Mouse (Mus musculus): ENCODE measurements around the gene Rnf121.

The Rnf121 gene

GRCm38 (mm10) chr7:102065046-102065891, at the start of gene Rnf121, which contains the start of the genes Xndc1 and Xntrpc:
Rnf121 (minus strand) TSS chr7:102065469.
Xndc1 (plus strand) TSS chr7:102065511.
Xntrpc (plus strand) TSS chr7:102065713.
- peak; percentile 91 for DNase-seq (ENCODE audit: low spot score)

- no peak for DNase-seq (ENCODE audit: low spot score)
Observed at GRCm38 (mm10) chr7:102113151-102113729, 48.0 kb upstream of the Rnf121 start.

GRCm38 (mm10) chr7:102109746-102110145, 44.5 kb upstream of the Rnf121 start:
- no peak for DNase-seq (ENCODE audit: low spot score)

GRCm38 (mm10) chr7:102109171-102109570, 43.9 kb upstream of the Rnf121 start, which contains the start of gene Art5:
Art5 (minus strand) TSS chr7:102109489.
- no peak for DNase-seq (ENCODE audit: low spot score)

GRCm38 (mm10) chr7:102108206-102108605, 42.9 kb upstream of the Rnf121 start:
- no peak for DNase-seq (ENCODE audit: low spot score)

- peak; percentile 27 for DNase-seq (ENCODE audit: low spot score)
Observed at GRCm38 (mm10) chr7:102106700-102107141, 41.5 kb upstream of the Rnf121 start.

GRCm38 (mm10) chr7:102104126-102104525, 38.9 kb upstream of the Rnf121 start:
- DNase-seq (ENCODE audit: low spot score), result no peak

- DNase-seq (ENCODE audit: low spot score), result no peak
Observed at GRCm38 (mm10) chr7:102103555-102103954, 38.3 kb upstream of the Rnf121 start.

- no peak for DNase-seq (ENCODE audit: low spot score)
Observed at GRCm38 (mm10) chr7:102102696-102103095, 37.4 kb upstream of the Rnf121 start.

- no peak for DNase-seq (ENCODE audit: low spot score)
Observed at GRCm38 (mm10) chr7:102102241-102102640, 37.0 kb upstream of the Rnf121 start.

GRCm38 (mm10) chr7:102101487-102101886, 36.2 kb upstream of the Rnf121 start, which contains the start of gene Art1:
Art1 (plus strand) TSS chr7:102101743.
- no peak for DNase-seq (ENCODE audit: low spot score)

GRCm38 (mm10) chr7:102100868-102101267, 35.6 kb upstream of the Rnf121 start:
- no peak for DNase-seq (ENCODE audit: low spot score)

- no peak for DNase-seq (ENCODE audit: low spot score)
Observed at GRCm38 (mm10) chr7:102099760-102100661, 34.7 kb upstream of the Rnf121 start.

GRCm38 (mm10) chr7:102087336-102087735, 22.1 kb upstream of the Rnf121 start:
- no peak for DNase-seq (ENCODE audit: low spot score)

- no peak for DNase-seq (ENCODE audit: low spot score)
Observed at GRCm38 (mm10) chr7:102084041-102084696, 18.9 kb upstream of the Rnf121 start.

GRCm38 (mm10) chr7:102082816-102083215, 17.5 kb upstream of the Rnf121 start, which contains the start of gene Trpc2:
Trpc2 (plus strand) TSS chr7:102083116.
- no peak for DNase-seq (ENCODE audit: low spot score)

GRCm38 (mm10) chr7:102081784-102082183, 16.5 kb upstream of the Rnf121 start:
- DNase-seq (ENCODE audit: low spot score), result no peak

- DNase-seq (ENCODE audit: low spot score), result no peak
Observed at GRCm38 (mm10) chr7:102080311-102080710, 15.0 kb upstream of the Rnf121 start.

GRCm38 (mm10) chr7:102078517-102078916, 13.2 kb upstream of the Rnf121 start:
- DNase-seq (ENCODE audit: low spot score), result no peak

GRCm38 (mm10) chr7:102076714-102077296, 11.5 kb upstream of the Rnf121 start:
- DNase-seq (ENCODE audit: low spot score), result no peak

GRCm38 (mm10) chr7:102066363-102066762, 1.1 kb upstream of the Rnf121 start:
- DNase-seq (ENCODE audit: low spot score), result no peak

All from ovary, postnatal 36 days (tissue).